Mouse (Mus musculus) CH12F3 (cell line): ENCODE results near the gene Haus4.

Experiments used
- in situ Hi-C: fragments of 300-500 bp; cut with MboI; formaldehyde crosslinking; loops from 2 replicates; pipeline ENCODE4 v1.14.3; 2020; ENCODE audit warnings: low sequenced_read_pairs

Haus4 gene

GRCm38 (mm10) chr14:54553975-54554769, at the start of gene Haus4:
Gene Haus4 (minus strand): TSS chr14:54554616.
- in situ Hi-C loops = no loop called here

GRCm38 (mm10) chr14:54603686-54604085, 49.3 kb upstream of the Haus4 start:
- in situ Hi-C loops = no loop called here

- in situ Hi-C loops = no loop called here
Observed at GRCm38 (mm10) chr14:54603038-54603654, 48.7 kb upstream of the Haus4 start.

GRCm38 (mm10) chr14:54602613-54603012, 48.2 kb upstream of the Haus4 start:
- in situ Hi-C loops = no loop called here

- in situ Hi-C loops = no loop called here
Observed at GRCm38 (mm10) chr14:54601601-54602000, 47.2 kb upstream of the Haus4 start.

- in situ Hi-C loops = no loop called here
Observed at GRCm38 (mm10) chr14:54597084-54597483, 42.7 kb upstream of the Haus4 start.

- in situ Hi-C loops = no loop called here
Observed at GRCm38 (mm10) chr14:54594631-54595414, 40.4 kb upstream of the Haus4 start.

GRCm38 (mm10) chr14:54594055-54594454, 39.6 kb upstream of the Haus4 start:
- in situ Hi-C loops = no loop called here

GRCm38 (mm10) chr14:54592319-54592934, 38.0 kb upstream of the Haus4 start:
- in situ Hi-C loops = no loop called here

- in situ Hi-C loops = no loop called here
Observed at GRCm38 (mm10) chr14:54591056-54591455, 36.6 kb upstream of the Haus4 start.

- in situ Hi-C loops = no loop called here
Observed at GRCm38 (mm10) chr14:54583681-54584338, 29.4 kb upstream of the Haus4 start.

- in situ Hi-C loops = no loop called here
Observed at GRCm38 (mm10) chr14:54582536-54582935, 28.1 kb upstream of the Haus4 start.

GRCm38 (mm10) chr14:54579638-54580037, 25.2 kb upstream of the Haus4 start:
- in situ Hi-C loops = no loop called here

GRCm38 (mm10) chr14:54578063-54578462, 23.6 kb upstream of the Haus4 start:
- in situ Hi-C loops = no loop called here

GRCm38 (mm10) chr14:54577089-54577982, 22.9 kb upstream of the Haus4 start, which contains the start of gene Ajuba:
Gene Ajuba (minus strand): TSS chr14:54577558.
- in situ Hi-C loops = no loop called here

GRCm38 (mm10) chr14:54576241-54577088, 22.0 kb upstream of the Haus4 start:
- in situ Hi-C loops = no loop called here

GRCm38 (mm10) chr14:54575631-54576030, 21.2 kb upstream of the Haus4 start:
- in situ Hi-C loops = no loop called here

GRCm38 (mm10) chr14:54575031-54575430, 20.6 kb upstream of the Haus4 start:
- in situ Hi-C loops = no loop called here

- in situ Hi-C loops = no loop called here
Observed at GRCm38 (mm10) chr14:54574253-54574652, 19.8 kb upstream of the Haus4 start.
